Mouse (Mus musculus) brain, embryonic 18.5 days (tissue): ENCODE measurements around the gene Thumpd1.

Experiments used
- DNase-seq: peaks from one replicate; pipeline ENCODE4 v3.0.0-alpha.2; 2012; ENCODE audit warnings: low read depth, low spot score

The Thumpd1 gene

DNA sequence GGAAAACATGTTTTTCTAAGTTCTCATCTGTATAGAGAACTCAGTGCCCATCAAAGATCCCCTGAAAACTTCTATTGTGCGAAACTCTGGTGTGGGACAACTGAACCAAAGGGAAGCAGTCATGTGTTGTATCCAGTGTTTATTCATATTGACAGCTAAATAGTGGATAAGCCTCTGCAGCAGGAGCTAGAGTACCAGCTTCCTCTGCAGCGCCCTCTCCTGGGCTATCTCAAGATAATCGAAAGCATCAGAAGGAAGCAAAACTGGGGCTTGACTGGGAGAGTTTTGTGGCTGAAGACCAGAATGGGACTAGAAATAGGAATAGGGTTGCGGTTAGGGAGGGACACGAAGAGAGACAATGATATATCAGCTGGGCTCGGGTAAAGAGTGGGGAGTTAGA is 49.7 kb downstream of the Thumpd1 start:
- DNase-seq: no peak

DNA sequence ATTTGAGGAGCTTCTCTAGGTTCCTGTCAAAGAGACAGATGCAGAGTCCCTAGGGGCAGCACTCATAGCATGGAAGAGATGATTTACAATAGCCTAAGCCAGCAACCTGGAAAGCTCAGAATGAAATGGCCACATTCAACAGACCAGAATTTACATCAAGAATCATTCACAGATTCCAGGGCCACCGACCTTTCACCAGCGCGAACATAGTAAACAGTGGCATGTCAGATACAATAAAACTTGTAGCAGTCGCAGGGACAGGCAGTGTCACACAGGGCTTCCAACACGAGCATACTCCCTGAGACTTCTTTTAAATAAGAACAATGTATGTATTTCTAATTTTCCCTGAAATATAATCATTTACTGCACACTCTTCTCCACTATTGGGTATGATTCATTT is 50.2 kb downstream of the Thumpd1 start:
- no peak for DNase-seq

DNA sequence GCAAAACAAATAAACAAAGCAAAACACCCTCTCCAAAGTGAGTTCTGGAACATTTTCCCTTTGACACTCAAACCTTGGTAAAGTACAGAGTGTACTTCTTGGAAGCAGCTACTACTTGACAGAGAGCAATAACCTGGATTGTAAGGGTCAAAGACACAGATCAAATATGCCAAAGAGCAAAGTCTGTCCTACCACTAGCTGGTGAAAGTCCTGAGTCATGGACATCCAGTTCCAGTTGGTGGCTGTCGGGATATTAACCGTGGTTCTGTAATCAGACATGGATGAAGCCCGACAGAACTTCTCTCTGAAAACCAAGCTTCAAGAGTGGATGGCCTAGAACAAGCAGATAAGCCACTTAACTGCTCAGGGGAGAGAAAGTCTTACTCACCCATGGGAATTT is 52.7 kb downstream of the Thumpd1 start:
- DNase-seq: no peak
